Mouse (Mus musculus) heart, embryonic 16.5 days (tissue): ENCODE results near the gene Fbp1. TPM values are rescaled to one million over a fixed set of nuclear protein-coding genes. Genes with fewer than 3 reads are reported as not detected.

ENCODE experiments used
- ATAC-seq: fragments of 200-750 bp; cut with Nextera tagmentation; replicated peaks from 2 replicates; pipeline ENCODE4 v1.8.0; 2017; ENCODE audit warnings: moderate number of reproducible peaks; ENCODE audit not compliant: insufficient read depth, low FRiP score; ENCODE audit errors: extremely low read depth
- H3K27ac ChIP-seq: fragments of 300-500 bp; sonication (generic); 2 replicates; pipeline ENCODE4 v1.5.1; 2014; ENCODE audit warnings: mild to moderate bottlenecking, low read length, control low read depth, moderate library complexity
- H3K27me3 ChIP-seq: fragments of 300-500 bp; sonication (generic); 2 replicates; pipeline ENCODE4 v1.6.1; 2014; ENCODE audit warnings: low read length, mixed read lengths; ENCODE audit not compliant: control insufficient read depth, insufficient read depth
- H3K36me3 ChIP-seq: fragments of 300-500 bp; sonication (generic); 2 replicates; pipeline ENCODE4 v1.6.1; 2014; ENCODE audit not compliant: control insufficient read depth, insufficient read depth
- H3K4me1 ChIP-seq: fragments of 300-500 bp; sonication (generic); 2 replicates; pipeline ENCODE4 v1.6.1; 2014; ENCODE audit warnings: low read length, mixed read lengths; ENCODE audit not compliant: control insufficient read depth, insufficient read depth
- H3K4me2 ChIP-seq: fragments of 300-500 bp; sonication (generic); 2 replicates; pipeline ENCODE4 v1.6.1; 2014; ENCODE audit warnings: low read depth, mild to moderate bottlenecking, control low read depth, low read length
- H3K4me3 ChIP-seq: fragments of 300-500 bp; sonication (generic); 2 replicates; pipeline ENCODE4 v1.5.1; 2014; ENCODE audit warnings: mild to moderate bottlenecking, control low read depth, low read length
- H3K9ac ChIP-seq: fragments of 300-500 bp; sonication (generic); 2 replicates; pipeline ENCODE4 v1.6.1; 2014; ENCODE audit warnings: low read length, control low read depth
- H3K9me3 ChIP-seq: fragments of 300-500 bp; sonication (generic); replicated peaks from 2 replicates; pipeline ENCODE4 v1.6.1; 2016; ENCODE audit warnings: low read length; ENCODE audit not compliant: control insufficient read depth
- WGBS: fragments of 180-500 bp; shearing (Covaris S2); extraction: QIAGEN DNeasy Blood & Tissue Kit; methylation state at CpG from one replicate; pipeline ENCODE4 v1.1.7; 2014; 5-methylcytosine and 5-hydroxymethylcytosine counted together
- polyA plus RNA-seq: library from polyadenylated mRNA; unstranded; fragments of >200 nt; fragmentation: Nextera tagmentation; extraction: Ambion mirVana; gene quantifications from 2 replicates; pipeline ENCODE4 v1.2.1, GENCODE M21; 2015

The Fbp1 gene
- polyA plus RNA-seq, 1 experiment from 2014 or later: 7.7 TPM

DNA sequence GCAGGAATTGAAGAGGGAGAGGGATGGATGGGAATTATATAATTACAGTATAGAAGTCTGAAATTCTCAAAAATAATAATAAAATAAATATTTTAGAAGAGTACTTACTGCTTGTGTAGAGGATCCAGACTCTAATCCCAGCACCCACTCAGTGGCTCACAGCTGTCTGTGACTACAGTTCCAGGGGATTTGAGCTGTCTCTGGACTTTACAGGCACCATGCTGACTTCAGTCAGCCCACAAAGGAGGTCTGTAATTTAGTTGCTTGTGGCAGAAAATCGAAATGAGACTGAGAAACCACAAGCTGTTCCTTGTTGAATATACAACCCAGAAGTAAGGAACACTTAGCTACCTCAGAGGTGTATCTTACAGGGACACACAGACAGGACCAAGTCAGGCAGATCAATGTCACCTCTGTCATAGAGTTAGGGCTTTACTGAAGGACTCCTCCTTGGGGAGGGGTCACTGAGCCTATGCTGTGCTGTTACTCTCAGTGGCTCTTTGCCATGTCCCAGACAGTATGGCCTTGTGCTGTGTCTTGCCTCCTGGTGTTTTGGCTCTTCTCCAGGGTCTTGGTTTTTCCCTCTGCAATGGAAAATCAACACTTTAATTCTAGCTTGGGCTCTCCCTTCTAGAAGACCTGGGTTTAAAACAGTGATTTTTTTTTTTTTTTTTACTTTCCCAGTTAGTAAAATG lies 29.5 kb upstream of the Fbp1 start:
- H3K9me3 ChIP-seq: no peaks in the 10 kb centered on the region
- no peaks in the 10 kb centered on the region for H3K36me3 ChIP-seq
- WGBS: 70% methylated on average over 1 of the region's 1 CpGs
- H3K4me1 ChIP-seq: no peaks in the 10 kb centered on the region
- no peak overlapping the region for H3K27ac ChIP-seq
- ATAC-seq: no peak; the same call in 1 of the 2 replicates
- no peak overlapping the region for H3K4me3 ChIP-seq
- H3K4me2 ChIP-seq: no peak overlapping the region
- H3K27me3 ChIP-seq: no peaks in the 10 kb centered on the region
- no peak overlapping the region for H3K9ac ChIP-seq

GRCm38 (mm10) chr13:62916675-62917074 lies 28.6 kb upstream of the Fbp1 start:
- H3K27ac ChIP-seq: no peak overlapping the region
- no peak overlapping the region for H3K4me3 ChIP-seq
- no peaks in the 10 kb centered on the region for H3K4me1 ChIP-seq
- 55% methylated on average over 4 of the region's 4 CpGs for WGBS
- no peaks in the 10 kb centered on the region for H3K9me3 ChIP-seq
- no peak for ATAC-seq
- no peak overlapping the region for H3K4me2 ChIP-seq
- H3K27me3 ChIP-seq: no peaks in the 10 kb centered on the region
- no peaks in the 10 kb centered on the region for H3K36me3 ChIP-seq
- H3K9ac ChIP-seq: no peak overlapping the region

- H3K36me3 ChIP-seq: no peaks in the 10 kb centered on the region
- WGBS: 68% methylated on average over 5 of the region's 5 CpGs
- no peak overlapping the region for H3K4me2 ChIP-seq
- no peaks in the 10 kb centered on the region for H3K27me3 ChIP-seq
- no peak overlapping the region for H3K4me3 ChIP-seq
- ATAC-seq: no peak
- H3K27ac ChIP-seq: no peak overlapping the region
- H3K9ac ChIP-seq: no peak overlapping the region
- H3K9me3 ChIP-seq: no peaks in the 10 kb centered on the region
- no peaks in the 10 kb centered on the region for H3K4me1 ChIP-seq
These were observed 23.5 kb upstream of the Fbp1 start for GRCm38 (mm10) chr13:62911575-62911974.

DNA sequence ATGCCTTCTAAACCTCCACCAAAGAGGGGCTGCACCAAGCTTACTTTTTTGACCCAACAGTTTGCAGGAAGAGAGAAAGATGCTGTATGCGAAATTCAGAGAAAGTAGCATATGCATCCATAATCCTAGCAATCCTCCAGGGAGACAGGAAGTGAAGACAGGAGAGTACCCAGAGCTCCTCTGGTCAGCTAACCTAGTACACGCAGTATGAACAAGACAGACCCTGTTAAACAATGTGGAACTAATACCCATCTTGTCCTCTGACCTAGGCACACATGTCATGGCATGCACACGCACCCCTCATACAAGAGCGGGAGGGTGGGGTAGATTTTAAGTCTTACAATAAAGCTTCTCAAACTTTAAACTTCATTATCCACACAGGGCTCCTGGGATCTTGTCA lies 22.1 kb upstream of the Fbp1 start:
- ATAC-seq: no peak
- Histone ChIP-seq H3K27ac (no peak overlapping the region), H3K27me3 (no peaks in the 10 kb centered on the region), H3K9ac (no peak overlapping the region), H3K4me2 (no peak overlapping the region), H3K36me3 (no peaks in the 10 kb centered on the region), H3K9me3 (no peaks in the 10 kb centered on the region), H3K4me3 (no peak overlapping the region), H3K4me1 (no peaks in the 10 kb centered on the region)
- WGBS: 79% methylated on average over 4 of the region's 4 CpGs

GRCm38 (mm10) chr13:62909776-62910175 lies 21.7 kb upstream of the Fbp1 start:
- no peaks in the 10 kb centered on the region for H3K4me1 ChIP-seq
- no peaks in the 10 kb centered on the region for H3K9me3 ChIP-seq
- ATAC-seq: no peak
- no peak overlapping the region for H3K27ac ChIP-seq
- H3K36me3 ChIP-seq: no peaks in the 10 kb centered on the region
- WGBS: 51% methylated on average over 5 of the region's 5 CpGs
- H3K4me2 ChIP-seq: no peak overlapping the region
- no peak overlapping the region for H3K4me3 ChIP-seq
- no peaks in the 10 kb centered on the region for H3K27me3 ChIP-seq
- no peak overlapping the region for H3K9ac ChIP-seq

DNA sequence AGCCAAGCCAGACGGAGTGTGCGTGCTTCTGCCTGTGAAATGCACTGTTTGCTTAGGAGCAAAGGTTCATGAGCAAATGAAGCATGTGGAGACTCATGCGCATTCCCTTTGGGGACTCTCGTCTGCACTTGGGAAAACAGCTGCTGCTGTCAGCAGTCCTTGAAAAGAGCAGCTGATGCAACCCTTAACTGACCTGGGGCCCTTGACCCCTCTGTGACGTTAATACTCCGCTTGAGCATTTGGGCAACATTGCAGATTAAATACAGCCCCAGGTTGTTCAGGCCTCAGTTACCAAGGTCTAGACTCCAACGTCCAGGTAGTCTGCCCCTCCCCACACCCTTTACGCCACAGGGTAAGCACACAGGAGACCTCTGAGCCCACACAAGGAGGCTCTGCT lies 20.1 kb upstream of the Fbp1 start:
- Histone ChIP-seq H3K4me2 (no peak overlapping the region), H3K4me1 (no peaks in the 10 kb centered on the region), H3K4me3 (no peak overlapping the region), H3K27ac (no peak overlapping the region), H3K9ac (no peak overlapping the region), H3K9me3 (no peaks in the 10 kb centered on the region), H3K27me3 (no peaks in the 10 kb centered on the region), H3K36me3 (no peaks in the 10 kb centered on the region)
- 36% methylated on average over 8 of the region's 8 CpGs for WGBS
- ATAC-seq: no peak

DNA sequence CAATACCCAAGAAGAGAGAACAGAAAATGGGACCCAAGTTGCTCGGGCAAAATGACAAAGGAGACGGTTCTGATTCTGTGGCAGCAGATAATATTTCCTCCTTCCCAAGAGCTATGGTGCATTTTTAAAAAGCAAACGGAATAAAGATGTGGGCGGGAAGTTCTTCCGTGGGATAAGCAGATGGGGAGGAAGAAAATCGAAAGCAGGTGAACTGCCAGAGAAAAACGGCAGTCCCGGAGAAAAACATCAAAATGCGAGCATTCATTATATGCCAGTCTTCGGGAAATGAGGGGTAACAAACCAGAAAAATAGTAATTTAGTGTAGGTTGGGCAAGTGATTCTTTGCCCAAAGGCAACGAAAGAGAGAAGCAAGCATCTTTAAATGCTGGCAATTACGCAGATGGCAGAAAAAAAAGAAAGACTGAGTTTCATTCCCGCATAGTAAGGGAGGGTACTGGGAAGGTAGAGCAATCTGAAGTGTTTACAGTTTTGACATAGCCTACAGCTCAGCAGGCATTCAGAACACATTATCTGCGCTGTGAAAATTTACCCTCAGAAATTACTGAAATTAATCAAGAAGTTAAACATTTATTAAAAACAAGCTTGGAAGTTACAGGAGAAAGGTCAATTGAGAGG lies 19.6 kb upstream of the Fbp1 start:
- H3K9me3 ChIP-seq: no peaks in the 10 kb centered on the region
- no peaks in the 10 kb centered on the region for H3K4me1 ChIP-seq
- WGBS: 79% methylated on average over 14 of the region's 14 CpGs
- H3K27ac ChIP-seq: no peak overlapping the region
- ATAC-seq: no peak
- no peaks in the 10 kb centered on the region for H3K36me3 ChIP-seq
- H3K4me3 ChIP-seq: no peak overlapping the region
- H3K4me2 ChIP-seq: no peak overlapping the region
- no peaks in the 10 kb centered on the region for H3K27me3 ChIP-seq
- no peak overlapping the region for H3K9ac ChIP-seq

DNA sequence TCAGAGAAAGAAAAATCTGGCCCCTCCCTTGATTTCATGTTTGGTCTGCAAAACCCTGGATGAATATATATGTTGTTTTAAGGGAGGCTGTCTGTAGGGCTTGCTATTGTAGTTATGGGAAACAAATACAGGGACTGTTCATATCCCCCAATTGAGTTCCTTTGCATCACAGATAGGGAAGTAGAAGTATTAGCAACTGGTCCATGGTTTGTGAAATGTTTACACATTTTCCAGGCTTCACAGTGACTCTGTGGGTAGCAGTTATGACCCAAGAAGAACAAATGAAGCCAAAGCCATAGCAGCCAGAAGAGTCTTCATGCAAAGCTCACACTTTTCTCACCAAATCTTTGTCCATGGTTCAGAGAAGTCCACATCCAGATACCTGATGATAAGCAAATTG lies 13.1 kb upstream of the Fbp1 start:
- Histone ChIP-seq H3K4me1 (no peaks in the 10 kb centered on the region), H3K9ac (no peak overlapping the region), H3K27me3 (no peaks in the 10 kb centered on the region), H3K9me3 (no peaks in the 10 kb centered on the region), H3K4me2 (no peak overlapping the region), H3K27ac (no peak overlapping the region), H3K4me3 (no peak overlapping the region), H3K36me3 (no peaks in the 10 kb centered on the region)
- no peak for ATAC-seq

- Histone ChIP-seq H3K36me3 (no peaks in the 10 kb centered on the region), H3K4me2 (no peak overlapping the region), H3K9me3 (no peaks in the 10 kb centered on the region), H3K4me3 (no peak overlapping the region), H3K9ac (no peak overlapping the region), H3K4me1 (no peaks in the 10 kb centered on the region), H3K27me3 (no peaks in the 10 kb centered on the region), H3K27ac (no peak overlapping the region)
- no peak for ATAC-seq
- WGBS: 83% methylated on average over 4 of the region's 4 CpGs
These were observed 10.0 kb upstream of the Fbp1 start for GRCm38 (mm10) chr13:62897927-62898646.
